Mouse (Mus musculus): ENCODE results near the gene 4921507P07Rik. TPM values are rescaled to one million over a fixed set of nuclear protein-coding genes. Genes with fewer than 3 reads are reported as not detected.

4921507P07Rik gene
- total RNA-seq, 2 experiments from 2014 or later, result not detected

Other genes starting within 250 kb of the 4921507P07Rik start
- gene Osbpl3, start 140.4 kb downstream of the 4921507P07Rik start, total RNA-seq (2015; ENCODE audit: low replicate concordance), result 0.77 and 5.6 TPM in 2 replicates
- gene Osbpl3, start 140.4 kb downstream of the 4921507P07Rik start, total RNA-seq (2017; ENCODE audit: low replicate concordance), result 2.2 and 2.5 TPM in 2 replicates
- gene Cycs, start 30.1 kb downstream of the 4921507P07Rik start, total RNA-seq (2015; ENCODE audit: low replicate concordance), result 13.8 and 26.5 TPM in 2 replicates
- 14.5 and 20.2 TPM in 2 replicates for gene Cycs, start 30.1 kb downstream of the 4921507P07Rik start, total RNA-seq (2017; ENCODE audit: low replicate concordance)
- gene Npvf, start 57.8 kb upstream of the 4921507P07Rik start, total RNA-seq (2015; ENCODE audit: low replicate concordance), result not detected in 2 replicates
- not detected in 2 replicates for gene Npvf, start 57.8 kb upstream of the 4921507P07Rik start, total RNA-seq (2017; ENCODE audit: low replicate concordance)